Mouse (Mus musculus): ENCODE measurements at regions not wholly inside any gene's neighbourhood (a gene's known extent, or its start where the extent isn't known, plus 50 kb on each side); places are given as distances from the start of the nearest gene placed in this dataset.

DNA sequence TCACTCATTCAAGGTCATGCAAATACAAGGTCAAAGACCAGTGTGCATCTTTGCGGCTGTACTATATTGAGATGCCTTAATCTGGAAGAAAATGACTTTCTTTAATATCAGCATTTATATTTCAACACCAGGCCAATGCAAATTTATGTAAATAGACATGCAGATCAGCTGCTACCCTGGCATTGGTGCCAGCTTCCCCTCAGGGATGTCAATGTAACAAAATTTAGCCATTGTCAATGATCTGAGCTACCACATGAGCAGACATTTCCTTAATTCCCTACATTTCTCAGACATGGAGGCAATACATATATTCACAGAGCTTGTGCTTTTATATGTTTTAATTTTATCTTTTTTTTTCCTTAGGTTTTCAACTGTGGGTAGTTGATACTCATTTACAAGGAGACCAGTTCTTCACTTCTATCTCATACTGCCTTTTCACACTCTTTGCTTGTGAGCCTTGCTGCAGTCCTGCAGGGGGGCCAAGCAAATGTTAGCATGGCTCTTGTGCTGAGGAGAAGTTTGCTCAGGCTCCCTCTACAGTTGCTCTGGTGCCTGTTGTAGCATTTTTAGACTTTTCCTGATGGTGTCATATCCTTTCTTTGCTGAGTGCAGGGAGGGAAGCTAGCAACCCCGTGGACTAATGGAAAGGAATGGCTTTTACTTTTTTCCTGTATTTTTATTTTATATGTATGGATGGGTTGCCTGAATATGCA, 117.8 kb upstream of the Astn2 start:
- TF ChIP-seq MYC (IDR thresholded peaks at IDR 0.05; ENCODE audit: low read depth, low read length): no peak
- TF ChIP-seq BHLHE40 (IDR thresholded peaks at IDR 0.05; ENCODE audit: borderline replicate concordance, low read depth, low read length): no peak
- TF ChIP-seq ETS1 (IDR thresholded peaks at IDR 0.05; ENCODE audit: low read depth, low read length): no peak
- no peak for TF ChIP-seq MAFK (IDR thresholded peaks at IDR 0.05; ENCODE audit: borderline replicate concordance, low read depth, low read length)
- no peak for TF ChIP-seq CTCF (IDR thresholded peaks at IDR 0.05 in 2 of 3, conservative IDR thresholded peaks at IDR 0.05 in 1 of 3; ENCODE audit: control insufficient read depth in 1 of 3, insufficient read depth in 1 of 3, low read depth in 2 of 3, low read length in 3 of 3, poor library complexity in 1 of 3, severe bottlenecking in 1 of 3)
- TF ChIP-seq USF1 (IDR thresholded peaks at IDR 0.05; ENCODE audit: low read depth, low read length): no peak
- no peak for TF ChIP-seq ZKSCAN1 (IDR thresholded peaks at IDR 0.05; ENCODE audit: low read depth, low read length)
- no peak for TF ChIP-seq ZC3H11A (IDR thresholded peaks at IDR 0.05; ENCODE audit: low read depth, low read length)
